Mouse (Mus musculus) intestine, embryonic 16.5 days (tissue): ENCODE data around the gene Il33. TPM values are rescaled to one million over a fixed set of nuclear protein-coding genes. Genes with fewer than 3 reads are reported as not detected.

Experiments
- ATAC-seq: fragments of 200-750 bp; cut with Nextera tagmentation; 2 replicates; pipeline ENCODE4 v1.8.0; 2017; ENCODE audit warnings: moderate TSS enrichment, moderate library complexity
- H3K27ac ChIP-seq: fragments of 300-500 bp; sonication (generic); 2 replicates; pipeline ENCODE4 v1.5.1; 2014; ENCODE audit warnings: mild to moderate bottlenecking, low read length
- H3K27me3 ChIP-seq: fragments of 300-500 bp; sonication (generic); replicated peaks from 2 replicates; pipeline ENCODE4 v1.6.1; 2014; ENCODE audit warnings: low read length, control low read depth, mixed read lengths; ENCODE audit not compliant: control insufficient read depth, insufficient read depth
- H3K36me3 ChIP-seq: fragments of 300-500 bp; sonication (generic); 2 replicates; pipeline ENCODE4 v1.6.1; 2014; ENCODE audit warnings: low read length, control low read depth; ENCODE audit not compliant: control insufficient read depth, insufficient read depth
- H3K4me1 ChIP-seq: fragments of 300-500 bp; sonication (generic); 2 replicates; pipeline ENCODE4 v1.6.1; 2014; ENCODE audit warnings: low read length, control low read depth, mixed read lengths; ENCODE audit not compliant: control insufficient read depth, insufficient read depth
- H3K4me2 ChIP-seq: fragments of 300-500 bp; sonication (generic); 2 replicates; pipeline ENCODE4 v1.6.1; 2014; ENCODE audit warnings: low read depth, low read length, control low read depth
- H3K4me3 ChIP-seq: fragments of 300-500 bp; sonication (generic); 2 replicates; pipeline ENCODE4 v1.5.1; 2014; ENCODE audit warnings: mild to moderate bottlenecking, low read length
- H3K9ac ChIP-seq: fragments of 300-500 bp; sonication (generic); 2 replicates; pipeline ENCODE4 v1.6.1; 2014; ENCODE audit warnings: low read depth, low read length
- H3K9me3 ChIP-seq: fragments of 300-500 bp; sonication (generic); 2 replicates; pipeline ENCODE4 v1.6.1; 2016; ENCODE audit warnings: low read length, control low read depth; ENCODE audit not compliant: control insufficient read depth
- WGBS: fragments of 180-500 bp; shearing (Covaris S2); extraction: QIAGEN DNeasy Blood & Tissue Kit; methylation state at CpG from one replicate; pipeline ENCODE4 v1.1.7; 2014; 5-methylcytosine and 5-hydroxymethylcytosine counted together
- polyA plus RNA-seq: library from polyadenylated mRNA; unstranded; fragments of >200 nt; fragmentation: Nextera tagmentation; extraction: Ambion mirVana; gene quantifications from 2 replicates; pipeline ENCODE4 v1.2.1, GENCODE M21; 2015

Gene Il33
- polyA plus RNA-seq, 1 experiment from 2014 or later: 17.4 TPM

- WGBS: 21% methylated on average over 11 of the region's 11 CpGs
- H3K9ac ChIP-seq: peak overlapping the region; percentile 6; the same call in 1 of the 2 replicates
- H3K4me3 ChIP-seq: no peak overlapping the region
- no peaks in the 10 kb centered on the region for H3K27me3 ChIP-seq
- H3K27ac ChIP-seq: peak overlapping the region; percentile 62
- peak; percentile 35; the same call in 1 of the 2 replicates for ATAC-seq
- H3K4me2 ChIP-seq: peak overlapping the region; percentile 32
- peaks cover 10% of the 10 kb centered on the region for H3K4me1 ChIP-seq
- H3K36me3 ChIP-seq: no peaks in the 10 kb centered on the region
- no peaks in the 10 kb centered on the region for H3K9me3 ChIP-seq
These were observed 20.9 kb downstream of the Il33 start for GRCm38 (mm10) chr19:29945557-29946422.

- Histone ChIP-seq H3K27ac (peak overlapping the region; percentile 62), H3K4me2 (peak overlapping the region; percentile 32; the same call in 1 of the 2 replicates)
These were observed 21.5 kb downstream of the Il33 start for GRCm38 (mm10) chr19:29946423-29946716.

GRCm38 (mm10) chr19:29947056-29947455, 22.1 kb downstream of the Il33 start:
- Histone ChIP-seq H3K4me2 (no peak overlapping the region), H3K9me3 (no peaks in the 10 kb centered on the region), H3K36me3 (no peaks in the 10 kb centered on the region), H3K4me1 (peaks cover 10% of the 10 kb centered on the region), H3K27me3 (no peaks in the 10 kb centered on the region), H3K27ac (no peak overlapping the region), H3K9ac (no peak overlapping the region), H3K4me3 (no peak overlapping the region)
- ATAC-seq: no peak
- WGBS: 79% methylated on average over 9 of the region's 9 CpGs

More at GRCm38 (mm10) chr19:29946423-29946716, 21.5 kb downstream of the Il33 start:
- H3K27me3 ChIP-seq: no peaks in the 10 kb centered on the region
- no peak overlapping the region for H3K9ac ChIP-seq
- no peak overlapping the region for H3K4me3 ChIP-seq
- H3K36me3 ChIP-seq: no peaks in the 10 kb centered on the region
- 0 out of 2 replicates have a peak, but pooled peaks have one; percentile 31 for ATAC-seq
- no peaks in the 10 kb centered on the region for H3K9me3 ChIP-seq
- H3K4me1 ChIP-seq: peaks cover 10% of the 10 kb centered on the region

GRCm38 (mm10) chr19:29947891-29948801, 23.2 kb downstream of the Il33 start:
- Histone ChIP-seq H3K36me3 (no peaks in the 10 kb centered on the region), H3K27ac (peak overlapping the region; percentile 49), H3K4me2 (peak overlapping the region; percentile 77), H3K4me3 (peak overlapping the region; percentile 45), H3K9me3 (no peaks in the 10 kb centered on the region), H3K9ac (peak overlapping the region; percentile 21; the same call in 1 of the 2 replicates), H3K27me3 (no peaks in the 10 kb centered on the region), H3K4me1 (peaks cover 10% of the 10 kb centered on the region)
- ATAC-seq: peak; percentile 94
- WGBS: 17% methylated on average over 25 of the region's 25 CpGs

- 87% methylated on average over 5 of the region's 5 CpGs for WGBS
These were observed 27.6 kb downstream of the Il33 start for GRCm38 (mm10) chr19:29952538-29952937.

GRCm38 (mm10) chr19:29953833-29954232, 28.9 kb downstream of the Il33 start:
- Histone ChIP-seq H3K4me3 (no peak overlapping the region), H3K9me3 (no peaks in the 10 kb centered on the region), H3K27ac (no peak overlapping the region), H3K9ac (no peak overlapping the region), H3K4me1 (no peaks in the 10 kb centered on the region), H3K27me3 (no peaks in the 10 kb centered on the region), H3K4me2 (no peak overlapping the region), H3K36me3 (no peaks in the 10 kb centered on the region)
- ATAC-seq: no peak
- 89% methylated on average over 3 of the region's 3 CpGs for WGBS

More at GRCm38 (mm10) chr19:29952538-29952937, 27.6 kb downstream of the Il33 start:
- no peak for ATAC-seq
- Histone ChIP-seq H3K27ac (no peak overlapping the region), H3K36me3 (no peaks in the 10 kb centered on the region), H3K9me3 (no peaks in the 10 kb centered on the region), H3K4me3 (no peak overlapping the region), H3K4me1 (peaks cover 9% of the 10 kb centered on the region; the same call in 1 of the 2 replicates), H3K4me2 (no peak overlapping the region), H3K9ac (no peak overlapping the region), H3K27me3 (no peaks in the 10 kb centered on the region)

GRCm38 (mm10) chr19:29955454-29955853, 30.5 kb downstream of the Il33 start:
- ATAC-seq: no peak
- H3K4me2 ChIP-seq: no peak overlapping the region
- H3K36me3 ChIP-seq: no peaks in the 10 kb centered on the region
- 78% methylated on average over 2 of the region's 2 CpGs for WGBS
- H3K9ac ChIP-seq: no peak overlapping the region
- no peak overlapping the region for H3K4me3 ChIP-seq
- H3K9me3 ChIP-seq: no peaks in the 10 kb centered on the region
- H3K27me3 ChIP-seq: no peaks in the 10 kb centered on the region
- H3K4me1 ChIP-seq: no peaks in the 10 kb centered on the region
- H3K27ac ChIP-seq: no peak overlapping the region

GRCm38 (mm10) chr19:29960906-29961305, 36.0 kb downstream of the Il33 start:
- Histone ChIP-seq H3K4me3 (no peak overlapping the region), H3K27me3 (no peaks in the 10 kb centered on the region), H3K9me3 (no peaks in the 10 kb centered on the region), H3K4me1 (no peaks in the 10 kb centered on the region), H3K27ac (no peak overlapping the region), H3K9ac (no peak overlapping the region), H3K36me3 (no peaks in the 10 kb centered on the region), H3K4me2 (no peak overlapping the region)
- 76% methylated on average over 4 of the region's 4 CpGs for WGBS
- ATAC-seq: no peak

GRCm38 (mm10) chr19:29961842-29962241, 36.9 kb downstream of the Il33 start:
- H3K4me1 ChIP-seq: no peaks in the 10 kb centered on the region
- H3K27ac ChIP-seq: no peak overlapping the region
- H3K4me3 ChIP-seq: no peak overlapping the region
- 0 out of 2 replicates have a peak, but pooled peaks cover 4% of the 10 kb centered on the region for H3K9me3 ChIP-seq
- ATAC-seq: no peak
- H3K9ac ChIP-seq: no peak overlapping the region
- H3K36me3 ChIP-seq: no peaks in the 10 kb centered on the region
- no peaks in the 10 kb centered on the region for H3K27me3 ChIP-seq
- 73% methylated on average over 6 of the region's 6 CpGs for WGBS
- no peak overlapping the region for H3K4me2 ChIP-seq
